Mouse (Mus musculus) thymus, adult 2 months (tissue): ENCODE measurements at regions not wholly inside any gene's neighbourhood (a gene's known extent, or its start where the extent isn't known, plus 50 kb on each side); places are given as distances from the start of the nearest gene placed in this dataset.

Experiments
- DNase-seq: peaks from one replicate; pipeline ENCODE4 v3.0.0; 2021
- H3K27ac ChIP-seq: fragments of 200-500 bp; 2 replicates; pipeline ENCODE4 v1.5.1; 2012; ENCODE audit warnings: low read length, control low read depth; ENCODE audit not compliant: control insufficient read depth, insufficient read depth
- H3K27me3 ChIP-seq: fragments of 200-500 bp; 2 replicates; pipeline ENCODE4 v1.6.1; 2012; ENCODE audit warnings: mild to moderate bottlenecking, low read length, moderate library complexity, mixed read lengths; ENCODE audit not compliant: control insufficient read depth, insufficient read depth
- H3K36me3 ChIP-seq: fragments of 200-500 bp; 2 replicates; pipeline ENCODE4 v1.6.1; 2012; ENCODE audit warnings: mild to moderate bottlenecking, low read length, moderate library complexity; ENCODE audit not compliant: control insufficient read depth, insufficient read depth
- H3K4me1 ChIP-seq: fragments of 200-500 bp; replicated peaks from 2 replicates; pipeline ENCODE4 v1.6.1; 2012; ENCODE audit warnings: low read length; ENCODE audit not compliant: control insufficient read depth, insufficient read depth
- H3K4me3 ChIP-seq: fragments of 200-500 bp; 2 replicates; pipeline ENCODE4 v1.5.1; 2012; ENCODE audit warnings: mild to moderate bottlenecking, low read length, control low read depth, moderate library complexity; ENCODE audit not compliant: control insufficient read depth, insufficient read depth
- CTCF ChIP-seq: fragments of 200-500 bp; IDR thresholded peaks from 2 replicates; pipeline ENCODE4 v1.5.1; 2012; ENCODE audit warnings: mild to moderate bottlenecking, control low read depth, low read length, moderate library complexity, borderline replicate concordance; ENCODE audit not compliant: control insufficient read depth, poor library complexity, insufficient read depth; ENCODE audit errors: extremely low read depth
- POLR2A ChIP-seq: fragments of 200-500 bp; IDR thresholded peaks from 2 replicates; pipeline ENCODE4 v1.6.1; 2012; ENCODE audit warnings: mild to moderate bottlenecking, low read length, control low read depth, moderate library complexity; ENCODE audit not compliant: control insufficient read depth, poor library complexity, insufficient read depth; ENCODE audit errors: extremely low read depth
- WGBS: fragments of 180-500 bp; shearing (Covaris S2); methylation state at CpG from one replicate; pipeline ENCODE4 v1.1.7; 2018; 5-methylcytosine and 5-hydroxymethylcytosine counted together

GRCm38 (mm10) chr7:121239731-121240130 is 151.9 kb upstream of the Hs3st2 start:
- no peak for TF ChIP-seq CTCF
- no peak for TF ChIP-seq POLR2A
- Histone ChIP-seq H3K27ac (no peak overlapping the region), H3K4me1 (no peaks in the 10 kb centered on the region), H3K4me3 (no peak overlapping the region), H3K27me3 (no peaks in the 10 kb centered on the region), H3K36me3 (no peaks in the 10 kb centered on the region)
- WGBS, result 82% methylated on average over 6 of the region's 6 CpGs
- DNase-seq, result no peak

GRCm38 (mm10) chr7:121247845-121248244 is 143.8 kb upstream of the Hs3st2 start:
- Histone ChIP-seq H3K4me3 (no peak overlapping the region), H3K27me3 (no peaks in the 10 kb centered on the region), H3K27ac (no peak overlapping the region), H3K36me3 (no peaks in the 10 kb centered on the region), H3K4me1 (no peaks in the 10 kb centered on the region)
- 92% methylated on average over 6 of the region's 6 CpGs for WGBS
- TF ChIP-seq POLR2A (no peak), CTCF (no peak)
- DNase-seq, result no peak

- WGBS, result 78% methylated on average over 2 of the region's 2 CpGs
- H3K36me3 ChIP-seq, result no peaks in the 10 kb centered on the region
- H3K27me3 ChIP-seq, result no peaks in the 10 kb centered on the region
- H3K4me3 ChIP-seq, result no peak overlapping the region
- H3K4me1 ChIP-seq, result no peaks in the 10 kb centered on the region
- TF ChIP-seq POLR2A, result no peak
- H3K27ac ChIP-seq, result no peak overlapping the region
- DNase-seq, result no peak
Measured at GRCm38 (mm10) chr7:121257466-121257865, 134.2 kb upstream of the Hs3st2 start.

- Histone ChIP-seq H3K4me3 (no peak overlapping the region), H3K27ac (no peak overlapping the region), H3K36me3 (no peaks in the 10 kb centered on the region), H3K4me1 (no peaks in the 10 kb centered on the region), H3K27me3 (no peaks in the 10 kb centered on the region)
- DNase-seq, result peak; percentile 2
- 51% methylated on average over 12 of the region's 12 CpGs for WGBS
- TF ChIP-seq POLR2A, result no peak
- TF ChIP-seq CTCF, result no peak
Measured at GRCm38 (mm10) chr7:121258826-121259496, 132.7 kb upstream of the Hs3st2 start.

- H3K27ac ChIP-seq, result no peak overlapping the region
- DNase-seq, result no peak
- H3K4me1 ChIP-seq, result no peaks in the 10 kb centered on the region
- H3K27me3 ChIP-seq, result no peaks in the 10 kb centered on the region
- no peaks in the 10 kb centered on the region for H3K36me3 ChIP-seq
- WGBS, result 94% methylated on average over 21 of the region's 21 CpGs
- no peak overlapping the region for H3K4me3 ChIP-seq
- TF ChIP-seq POLR2A (no peak), CTCF (no peak)
Measured at GRCm38 (mm10) chr7:121259497-121260009, 132.1 kb upstream of the Hs3st2 start.

GRCm38 (mm10) chr7:121269358-121269757 is 122.3 kb upstream of the Hs3st2 start:
- WGBS, result 73% methylated on average over 2 of the region's 2 CpGs
- Histone ChIP-seq H3K27me3 (no peaks in the 10 kb centered on the region), H3K4me1 (no peaks in the 10 kb centered on the region), H3K27ac (no peak overlapping the region), H3K36me3 (no peaks in the 10 kb centered on the region), H3K4me3 (no peak overlapping the region)
- TF ChIP-seq CTCF (no peak), POLR2A (no peak)
- no peak for DNase-seq

GRCm38 (mm10) chr7:121280597-121280996 is 111.1 kb upstream of the Hs3st2 start:
- 32% methylated on average over 1 of the region's 1 CpGs for WGBS
- TF ChIP-seq CTCF, result no peak
- TF ChIP-seq POLR2A, result no peak

More at GRCm38 (mm10) chr7:121280597-121280996, 111.1 kb upstream of the Hs3st2 start:
- no peaks in the 10 kb centered on the region for H3K27me3 ChIP-seq
- H3K4me1 ChIP-seq, result no peaks in the 10 kb centered on the region
- DNase-seq, result no peak
- no peak overlapping the region for H3K4me3 ChIP-seq
- no peak overlapping the region for H3K27ac ChIP-seq
- no peaks in the 10 kb centered on the region for H3K36me3 ChIP-seq
